Mouse (Mus musculus): ENCODE results near the gene Pmpcb. TPM values are rescaled to one million over a fixed set of nuclear protein-coding genes. Genes with fewer than 3 reads are reported as not detected.

Pmpcb gene
- total RNA-seq, 1 experiment from 2014 or later = 263 TPM

DNA sequence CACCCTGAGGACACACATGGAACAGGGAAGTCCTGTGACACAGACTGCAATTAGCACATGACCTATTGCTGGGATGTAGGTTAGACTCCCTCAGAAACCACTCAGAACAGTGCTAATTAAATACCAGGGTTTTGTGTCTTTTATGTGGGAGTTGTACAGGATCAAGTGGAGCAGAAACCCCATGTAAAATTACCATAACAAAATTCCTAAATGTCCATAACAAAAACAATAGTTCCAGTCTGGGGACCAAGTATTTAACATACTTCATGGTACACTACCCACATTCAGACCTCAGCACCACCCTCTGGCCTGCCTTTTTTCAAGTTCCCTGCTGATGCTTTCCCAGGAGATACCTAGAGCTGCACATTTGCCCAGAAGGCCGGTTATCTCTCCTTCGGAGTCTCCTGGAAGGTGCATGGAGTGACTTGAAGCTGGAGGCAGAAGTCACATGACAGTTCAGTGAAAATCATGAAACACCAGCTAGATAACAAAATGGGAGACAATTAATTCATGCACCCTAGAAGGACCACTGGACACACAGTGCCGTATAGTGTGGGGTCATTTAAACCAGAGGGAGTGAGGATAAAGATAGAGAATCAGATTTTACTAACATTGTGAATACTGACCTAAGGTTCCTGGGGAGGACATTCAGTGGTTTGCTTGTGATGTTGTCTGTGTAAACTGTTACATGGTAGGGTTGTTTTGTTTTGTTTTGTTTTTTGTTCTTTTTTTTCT lies 4.6 kb upstream of the Pmpcb start:
- DNase-seq = no peak

DNA sequence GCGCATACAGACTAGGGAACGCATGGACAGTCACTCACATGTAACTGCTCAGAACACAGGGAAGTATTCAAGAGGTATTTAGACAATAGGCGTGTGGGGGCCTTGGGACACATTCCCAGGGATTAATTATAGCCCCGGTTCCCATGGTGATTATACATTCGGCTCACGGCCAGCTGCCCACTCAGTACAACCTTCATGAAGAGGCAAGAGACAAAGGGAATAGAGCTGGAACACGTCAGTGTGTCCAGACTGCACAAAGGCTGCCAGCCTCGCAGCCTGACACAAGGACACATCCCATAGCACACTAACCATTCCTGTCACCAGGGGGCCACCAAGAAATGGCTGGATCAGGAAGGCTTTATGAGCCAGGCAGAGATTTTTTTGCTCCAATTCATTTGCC lies 4.0 kb upstream of the Pmpcb start:
- DNase-seq = peak; percentile 87

DNA sequence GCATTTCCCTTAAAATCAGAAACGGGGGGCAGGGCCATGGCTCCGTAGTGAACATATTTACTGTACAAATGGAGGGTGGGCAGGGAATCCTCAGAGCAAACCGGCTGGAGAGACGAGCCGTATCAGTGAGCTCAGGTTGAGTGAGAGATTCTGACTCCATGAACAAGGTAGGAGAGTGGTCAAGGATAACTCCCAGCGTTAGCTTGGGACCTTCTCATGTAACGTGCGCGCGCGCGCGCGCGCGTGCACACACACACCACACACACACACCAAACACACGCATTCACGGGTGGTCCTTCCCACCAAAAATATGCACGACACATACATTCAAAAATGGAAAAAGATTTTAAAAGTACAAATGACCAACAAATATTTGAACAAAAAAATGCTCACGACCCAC lies 1.8 kb upstream of the Pmpcb start:
- peak; percentile 11 for DNase-seq

DNA sequence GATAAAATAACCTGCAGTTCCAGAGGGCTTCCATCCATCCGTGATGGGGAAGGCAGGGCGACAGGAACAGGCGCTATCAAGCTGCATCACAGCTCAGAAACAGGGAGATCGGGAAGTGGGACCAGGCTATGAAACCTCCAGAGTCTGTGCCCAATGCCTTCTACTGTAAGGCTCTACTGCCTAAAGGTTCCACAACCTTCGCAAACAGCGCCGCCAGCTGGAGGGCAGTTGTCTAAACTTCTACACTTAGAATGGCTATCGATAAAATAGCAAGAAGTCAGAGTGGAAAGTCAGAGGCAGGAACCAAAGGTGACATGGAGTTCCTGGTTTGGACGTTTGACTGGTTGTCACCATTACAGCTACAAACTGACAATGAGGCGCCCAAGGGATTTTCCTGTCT lies 1.4 kb upstream of the Pmpcb start:
- peak; percentile 92 for DNase-seq

DNA sequence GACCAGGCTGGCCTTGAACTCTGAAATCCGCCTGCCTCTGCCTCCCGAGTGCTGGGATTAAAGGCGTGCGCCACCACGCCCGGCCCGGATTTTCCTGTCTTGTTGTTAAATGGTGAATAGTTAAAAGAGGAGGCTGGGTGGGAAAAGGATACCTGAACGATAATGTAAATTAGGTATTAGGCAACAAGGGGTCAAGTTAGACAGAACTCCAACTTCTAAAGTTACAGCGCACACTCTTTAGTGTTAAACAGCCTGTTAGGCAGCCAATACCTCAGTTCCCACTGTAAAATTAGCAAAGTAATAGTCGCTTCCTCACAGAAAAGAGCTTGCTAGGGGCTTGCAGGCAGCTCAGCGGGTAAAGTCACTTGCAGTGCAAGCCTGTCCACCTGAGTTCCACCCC lies 895 bp upstream of the Pmpcb start:
- no peak for DNase-seq

DNA sequence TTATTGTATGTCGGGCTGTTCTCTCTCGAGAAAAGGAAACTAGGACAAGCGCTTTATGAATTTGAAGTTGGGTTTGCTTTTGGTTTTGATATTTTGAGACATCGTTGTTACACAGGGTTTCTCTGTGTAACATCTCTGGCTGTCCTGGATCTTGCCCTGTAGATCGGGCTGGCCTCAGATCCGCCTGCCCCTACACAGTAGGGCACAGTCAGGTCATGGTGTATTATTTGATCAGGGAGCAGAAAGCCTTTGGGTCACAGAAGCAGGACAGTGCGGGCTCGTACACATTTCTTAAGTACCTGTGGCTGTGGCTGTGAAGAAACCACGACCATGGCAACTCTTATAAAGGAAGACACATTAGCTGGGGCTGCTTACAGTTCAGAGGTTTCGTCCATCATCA lies 679 bp downstream of the Pmpcb start:
- no peak for DNase-seq

- no peak for DNase-seq
Measured at GRCm38 (mm10) chr5:21739120-21739519, 2.2 kb downstream of the Pmpcb start.

- no peak for DNase-seq
Measured at GRCm38 (mm10) chr5:21739881-21740280, 2.9 kb downstream of the Pmpcb start.

GRCm38 (mm10) chr5:21743606-21744005 lies 6.7 kb downstream of the Pmpcb start:
- DNase-seq = no peak

- no peak for DNase-seq
Measured at GRCm38 (mm10) chr5:21744651-21745050, 7.7 kb downstream of the Pmpcb start.

- DNase-seq = no peak
Measured at GRCm38 (mm10) chr5:21745966-21746365, 9.0 kb downstream of the Pmpcb start.

- DNase-seq = no peak
Measured at GRCm38 (mm10) chr5:21768506-21768905, 31.6 kb downstream of the Pmpcb start.

DNA sequence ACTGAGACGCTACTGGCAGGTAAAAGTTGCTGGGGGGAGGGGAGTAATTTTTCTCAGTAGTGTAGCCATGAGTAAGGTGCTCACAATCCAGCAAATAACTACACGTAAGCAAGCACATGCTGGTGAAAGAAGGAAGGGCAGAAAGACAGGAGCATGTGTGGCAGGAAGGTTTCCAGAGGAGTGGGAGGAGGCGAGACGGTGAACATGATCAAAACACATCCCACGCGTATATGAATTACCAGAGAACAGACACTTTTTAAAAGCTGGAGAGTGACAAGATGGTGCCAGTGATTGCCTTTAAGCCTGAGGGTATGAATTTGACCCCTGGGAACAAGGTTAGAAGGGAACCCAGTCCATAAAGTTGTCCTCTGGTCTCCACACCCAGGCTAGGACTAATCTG lies 32.9 kb downstream of the Pmpcb start:
- no peak for DNase-seq

- DNase-seq = no peak
Measured at GRCm38 (mm10) chr5:21776491-21776890, 39.5 kb downstream of the Pmpcb start.

GRCm38 (mm10) chr5:21784161-21785052 lies 47.5 kb downstream of the Pmpcb start:
- DNase-seq = peak; percentile 39

- peak; percentile 94 for DNase-seq
Measured at GRCm38 (mm10) chr5:21785053-21785452, 48.1 kb downstream of the Pmpcb start, which contains the start of the genes Dnajc2 and Psmc2. TSS of gene Dnajc2 (minus strand) at chr5:21785251. TSS of gene Psmc2 (plus strand) at chr5:21785283.

DNA sequence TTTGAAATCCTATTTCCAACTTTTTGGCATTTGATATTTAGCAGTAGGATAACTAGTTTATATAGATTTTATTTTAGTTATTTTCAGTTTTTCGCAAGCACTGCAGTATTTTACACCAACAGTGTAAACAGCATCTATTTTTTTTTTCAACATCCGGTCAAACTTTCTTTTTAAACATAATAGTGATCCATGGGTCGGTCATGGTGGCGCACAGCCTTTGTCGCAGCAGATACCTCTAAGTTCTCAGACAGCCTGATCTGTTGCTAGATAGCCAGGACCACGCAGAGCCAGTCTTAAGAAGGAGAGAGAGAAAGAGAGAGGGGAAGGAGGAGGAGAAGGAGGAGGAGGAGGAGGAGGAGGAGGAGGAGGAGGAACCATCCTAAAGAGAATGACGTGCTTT lies 48.8 kb downstream of the Pmpcb start:
- no peak for DNase-seq

DNA sequence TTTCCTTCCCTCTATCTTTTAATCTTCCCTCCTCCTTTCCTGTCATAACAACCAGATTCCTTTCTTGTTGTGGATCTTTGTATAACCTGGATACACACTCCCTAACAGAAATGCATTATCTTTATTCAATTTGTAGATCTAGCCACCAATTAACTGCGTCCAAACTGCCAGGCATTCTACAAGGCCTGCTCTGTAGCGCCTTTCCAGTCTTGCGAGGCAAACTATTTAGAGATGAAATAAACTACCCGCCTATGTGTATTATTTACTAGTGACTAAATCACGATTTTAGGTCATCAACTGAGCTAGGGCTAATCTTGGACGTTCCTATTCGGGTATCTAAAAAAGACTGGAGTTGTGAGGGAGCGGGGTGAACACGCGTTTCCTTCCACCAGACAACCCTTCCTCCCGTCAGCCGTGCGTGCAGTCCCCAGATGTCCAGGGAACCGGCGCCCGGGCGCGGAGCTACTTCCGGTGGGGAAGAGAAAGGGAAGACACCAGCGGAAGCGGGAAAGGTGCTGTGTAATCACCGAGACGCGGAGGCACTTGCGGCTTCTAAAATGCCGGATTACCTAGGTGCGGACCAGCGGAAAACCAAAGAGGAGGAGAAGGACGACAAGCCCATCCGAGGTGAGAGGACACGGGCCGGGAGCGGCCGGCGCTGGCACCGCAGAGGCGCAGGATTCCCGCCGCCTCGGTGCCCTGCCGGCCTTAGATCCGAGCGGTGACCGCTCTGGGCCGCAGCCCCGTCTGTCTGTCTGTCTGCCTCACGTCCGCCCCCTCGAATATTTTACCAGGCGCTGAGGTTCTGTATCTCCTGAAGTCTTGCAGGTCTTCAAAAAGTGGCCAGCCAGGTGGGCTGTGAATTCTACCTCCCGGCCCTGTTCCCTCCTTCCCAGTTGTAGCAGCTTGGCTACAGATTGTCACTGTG lies 49.6 kb downstream of the Pmpcb start:
- DNase-seq = peak; percentile 96

DNA sequence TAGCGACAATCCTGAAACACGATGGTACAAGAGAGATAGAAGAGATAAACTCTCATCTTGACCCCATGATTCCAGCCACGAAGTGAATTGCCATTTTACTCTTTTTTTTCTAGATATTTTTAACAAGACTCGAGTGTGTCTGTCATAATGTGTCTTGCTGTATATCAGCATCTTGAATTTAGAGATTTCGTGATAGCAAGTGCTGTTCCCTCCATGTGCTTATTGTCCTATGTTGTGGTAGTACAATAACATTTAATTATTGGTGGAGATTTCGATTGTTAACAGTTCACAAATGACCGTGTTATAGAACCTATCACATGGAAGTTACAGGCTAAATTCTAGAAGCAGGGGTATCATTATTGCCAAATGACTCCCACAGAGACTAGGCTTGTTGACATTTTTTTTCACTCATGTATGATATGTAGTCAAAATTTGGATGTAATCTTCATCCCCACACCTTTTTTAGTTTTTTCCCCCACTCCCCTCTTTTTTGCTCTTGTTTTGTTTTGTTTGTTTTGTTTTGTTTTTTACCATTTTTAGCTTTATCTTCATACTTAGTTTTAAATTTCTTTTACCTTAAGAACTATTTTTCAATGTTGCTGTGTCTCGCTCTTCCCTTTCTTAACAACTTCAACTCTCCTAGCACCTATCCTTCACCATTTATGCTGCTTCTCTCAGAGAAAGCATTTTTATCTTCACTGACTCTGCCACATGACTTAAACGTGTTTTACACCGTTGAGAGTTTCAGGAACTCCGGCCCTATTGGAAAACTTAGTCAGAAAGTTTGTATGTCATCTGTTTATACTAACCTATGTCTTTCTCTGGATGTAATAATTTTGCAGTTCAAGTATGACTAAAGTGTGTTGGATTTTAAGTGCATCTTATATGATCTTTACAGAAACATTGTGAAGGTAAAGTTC lies 50.5 kb downstream of the Pmpcb start:
- no peak for DNase-seq

DNA sequence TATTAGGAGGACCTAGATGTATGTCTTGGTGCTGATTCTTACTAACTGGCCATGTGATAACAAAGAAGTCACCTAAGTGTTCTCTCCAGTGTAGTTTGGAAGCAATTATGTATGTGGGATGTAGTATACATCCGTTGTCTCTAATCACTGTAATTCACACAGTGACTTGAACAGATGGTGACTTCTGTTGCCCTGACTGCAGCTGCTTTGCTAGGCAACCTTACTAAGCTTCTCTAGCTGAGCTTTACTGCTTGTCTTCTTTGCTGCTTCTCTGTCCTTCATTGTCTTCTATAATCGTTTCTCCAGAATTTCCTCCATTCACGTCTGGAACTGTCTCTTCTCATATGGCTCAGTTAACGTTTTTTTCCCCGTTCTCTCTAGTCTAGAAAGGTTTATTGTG lies 52.1 kb downstream of the Pmpcb start:
- no peak for DNase-seq

DNA sequence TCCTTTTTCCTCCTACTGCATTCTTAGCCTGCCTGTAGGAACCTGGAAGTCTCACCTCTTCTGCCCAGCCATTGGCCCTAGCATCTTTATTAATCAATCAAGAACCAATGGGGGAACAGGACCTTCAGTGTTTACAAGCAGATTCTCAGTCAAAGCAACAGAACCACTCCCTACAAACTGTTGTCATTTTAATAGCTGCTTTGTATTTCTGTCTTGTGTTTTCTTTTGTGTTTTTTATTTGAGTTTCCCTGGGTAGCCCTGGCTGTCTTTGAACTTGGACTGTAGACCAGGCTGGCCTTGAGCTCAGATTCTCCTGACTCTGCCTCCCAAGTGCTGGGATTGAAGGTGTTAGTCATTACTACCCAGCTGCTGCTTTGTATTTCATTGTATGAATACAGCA lies 55.2 kb downstream of the Pmpcb start:
- DNase-seq = no peak
